In genomic region chr1:62752055-62752454, GRCm38 (mm10) we compare ENCODE assay signal across 10 mouse cellular contexts. TPM values are rescaled to one million over a fixed set of nuclear protein-coding genes. Genes with fewer than 3 reads are reported as not detected.
DNase-seq lines count a peak whose midpoint lies in the region; ATAC-seq and TF ChIP-seq lines count a peak whose summit lies in the region.
"Had no signal": no experiment of that assay in that cellular context is flagged by ENCODE, and none has a peak within 500 bp of the region (broad histone marks: within the 10 kb centered on the region; RNA-seq: fewer than 3 reads in every experiment).

No protein-coding gene starts in this region.

- no peak for TF ChIP-seq CTCF in kidney, adult 2 months (conservative IDR thresholded peaks at IDR 0.05; ENCODE audit: insufficient read depth, insufficient read length, low read depth, low read length)
- no peak for TF ChIP-seq CTCF in brain, embryonic 14.5 days (IDR thresholded peaks at IDR 0.05; ENCODE audit: borderline replicate concordance, extremely low read depth, insufficient read depth, insufficient read length)

- no peaks in the 10 kb centered on the region for H3K36me3 ChIP-seq in forebrain, embryonic 12.5 days (replicated peaks)
- 0 out of 2 replicates have a peak, but pooled peaks cover 5% of the 10 kb centered on the region for H3K36me3 ChIP-seq in forebrain, embryonic 10.5 days (replicated peaks)
- no peaks in the 10 kb centered on the region for H3K36me3 ChIP-seq in kidney, embryonic 15.5 days
- no peaks in the 10 kb centered on the region for H3K36me3 ChIP-seq in kidney, adult 2 months (ENCODE audit: control insufficient read depth, insufficient read depth, low read length)
- peaks cover 18% of the 10 kb centered on the region for H3K36me3 ChIP-seq in limb, embryonic 15.5 days

- peaks cover 42% of the 10 kb centered on the region for H3K4me1 ChIP-seq in forebrain, embryonic 12.5 days
- peaks cover 53% of the 10 kb centered on the region for H3K4me1 ChIP-seq in forebrain, embryonic 10.5 days
- peaks cover 36% of the 10 kb centered on the region for H3K4me1 ChIP-seq in kidney, embryonic 15.5 days
- peaks cover 7% of the 10 kb centered on the region for H3K4me1 ChIP-seq in kidney, adult 2 months (ENCODE audit: control insufficient read depth, insufficient read depth, low read length)
- peaks cover 22% of the 10 kb centered on the region for H3K4me1 ChIP-seq in limb, embryonic 15.5 days

- no peak overlapping the region for H3K4me3 ChIP-seq in forebrain, embryonic 12.5 days (replicated peaks)
- H3K4me3 ChIP-seq in forebrain, embryonic 10.5 days, result no peak overlapping the region
- H3K4me3 ChIP-seq in kidney, embryonic 15.5 days (replicated peaks), result no peak overlapping the region
- H3K4me3 ChIP-seq in kidney, adult 2 months (ENCODE audit: insufficient read depth, low read depth, low read length), result no peak overlapping the region
- no peak overlapping the region for H3K4me3 ChIP-seq in limb, embryonic 15.5 days

- no peaks in the 10 kb centered on the region for H3K9me3 ChIP-seq in forebrain, embryonic 12.5 days
- no peaks in the 10 kb centered on the region for H3K9me3 ChIP-seq in forebrain, embryonic 10.5 days
- H3K9me3 ChIP-seq in kidney, embryonic 15.5 days (replicated peaks), result no peaks in the 10 kb centered on the region
- H3K9me3 ChIP-seq in limb, embryonic 15.5 days, result no peaks in the 10 kb centered on the region

- no peak overlapping the region for H3K9ac ChIP-seq in forebrain, embryonic 12.5 days
- H3K9ac ChIP-seq in kidney, embryonic 15.5 days, result no peak overlapping the region
- no peak overlapping the region for H3K9ac ChIP-seq in limb, embryonic 15.5 days

- no peak overlapping the region for H3K4me2 ChIP-seq in forebrain, embryonic 12.5 days
- H3K4me2 ChIP-seq in kidney, embryonic 15.5 days, result no peak overlapping the region
- no peak overlapping the region for H3K4me2 ChIP-seq in limb, embryonic 15.5 days

- peaks cover 4% of the 10 kb centered on the region for H3K27me3 ChIP-seq in forebrain, embryonic 12.5 days
- H3K27me3 ChIP-seq in forebrain, embryonic 10.5 days (ENCODE audit: poor library complexity, severe bottlenecking), result peaks cover 79% of the 10 kb centered on the region
- peaks cover 15% of the 10 kb centered on the region; the same call in 1 of the 2 replicates for H3K27me3 ChIP-seq in kidney, embryonic 15.5 days
- no peaks in the 10 kb centered on the region for H3K27me3 ChIP-seq in kidney, adult 2 months (replicated peaks; ENCODE audit: control insufficient read depth, insufficient read depth, low read length)
- H3K27me3 ChIP-seq in limb, embryonic 15.5 days, result no peaks in the 10 kb centered on the region
- H3K27me3 ChIP-seq: Patski had no signal

- no peak for TF ChIP-seq POLR2A in kidney, adult 2 months (IDR thresholded peaks at IDR 0.05; ENCODE audit: low read depth, low read length)
- no peak for TF ChIP-seq POLR2A in brain, embryonic 14.5 days (IDR thresholded peaks at IDR 0.05; ENCODE audit: borderline replicate concordance, extremely low read depth, insufficient read depth, insufficient read length, poor library complexity, severe bottlenecking)

- peak overlapping the region; percentile 51 for H3K27ac ChIP-seq in forebrain, embryonic 12.5 days
- no peak overlapping the region for H3K27ac ChIP-seq in forebrain, embryonic 10.5 days
- H3K27ac ChIP-seq in kidney, embryonic 15.5 days, result peak overlapping the region; percentile 76
- no peak overlapping the region for H3K27ac ChIP-seq in kidney, adult 2 months (ENCODE audit: insufficient read depth, low read depth, low read length)
- H3K27ac ChIP-seq in limb, embryonic 15.5 days, result peak overlapping the region; percentile 72

- DNase-seq in forebrain, embryonic 10.5 days (ENCODE audit: extremely low spot score, low spot score), result no peak
- DNase-seq in kidney, adult 2 months, result no peak
- DNase-seq in brain, embryonic 14.5 days (ENCODE audit: low read depth), result peak; percentile 44
- DNase-seq in thymus, postnatal 25 days, result no peak
- DNase-seq: cerebellum, adult 18-20 months had no signal

- ATAC-seq in forebrain, embryonic 12.5 days (ENCODE audit: low FRiP score), result no peak
- no peak for ATAC-seq in kidney, embryonic 15.5 days (replicated peaks; ENCODE audit: low FRiP score)
- no peak for ATAC-seq in limb, embryonic 15.5 days (ENCODE audit: insufficient number of reproducible peaks, low FRiP score, low TSS enrichment, low read depth)
- ATAC-seq in megakaryocyte progenitor cell, adult 5-6 weeks (replicated peaks; ENCODE audit: poor library complexity), result no peak

- WGBS in forebrain, embryonic 12.5 days, result 84% methylated on average over 8 of the region's 8 CpGs
- WGBS in forebrain, embryonic 10.5 days, result 89% methylated on average over 8 of the region's 8 CpGs
- WGBS in kidney, embryonic 15.5 days, result 63% methylated on average over 8 of the region's 8 CpGs
- WGBS in kidney, adult 2 months, result 72% methylated on average over 8 of the region's 8 CpGs
- WGBS in limb, embryonic 15.5 days, result 56% methylated on average over 8 of the region's 8 CpGs

RNA-seq across cellular contexts. Expression of gene Nrp2, which starts 49.0 kb away (rescaled TPM):
- polyA plus RNA-seq in forebrain, embryonic 12.5 days (2016; fragmentation: Nextera tagmentation; extraction: Ambion mirVana), result 31.1 and 33.1 TPM in 2 replicates
- polyA plus RNA-seq in forebrain, embryonic 10.5 days (2016; fragmentation: Nextera tagmentation; extraction: Ambion mirVana), result 9.6 and 10.5 TPM in 2 replicates
- 11.7 and 12.2 TPM in 2 replicates for polyA plus RNA-seq in kidney, embryonic 15.5 days (2015; fragmentation: Nextera tagmentation; extraction: Ambion mirVana)
- 16.2 and 17.1 TPM in 2 replicates for polyA plus RNA-seq in kidney, adult 2 months (2012; rRNA removed)
- polyA plus RNA-seq in brain, embryonic 14.5 days (2012; rRNA removed), result 53.3 and 66.5 TPM in 2 replicates
- 31.6 and 33.6 TPM in 2 replicates for polyA plus RNA-seq in limb, embryonic 15.5 days (2015; fragmentation: Nextera tagmentation; extraction: Ambion mirVana)
- total RNA-seq in megakaryocyte progenitor cell, adult 5-6 weeks (2015), result 1.5 and 2.3 TPM in 2 replicates
- total RNA-seq in megakaryocyte progenitor cell, adult 5-6 weeks (2017), result 2.0 and 2.9 TPM in 2 replicates

Comparison
In these comparisons a context has a peak if more than half of its experiments do, and no peak if none do; other contexts are left out.
1. H3K27ac ChIP-seq: peak in forebrain, embryonic 12.5 days (single experiment), kidney, embryonic 15.5 days (single experiment) and limb, embryonic 15.5 days (single experiment); none in forebrain, embryonic 10.5 days (single experiment) and kidney, adult 2 months (single experiment).